Mouse (Mus musculus): Measurements from ENCODE around the gene Guk1.

DNA sequence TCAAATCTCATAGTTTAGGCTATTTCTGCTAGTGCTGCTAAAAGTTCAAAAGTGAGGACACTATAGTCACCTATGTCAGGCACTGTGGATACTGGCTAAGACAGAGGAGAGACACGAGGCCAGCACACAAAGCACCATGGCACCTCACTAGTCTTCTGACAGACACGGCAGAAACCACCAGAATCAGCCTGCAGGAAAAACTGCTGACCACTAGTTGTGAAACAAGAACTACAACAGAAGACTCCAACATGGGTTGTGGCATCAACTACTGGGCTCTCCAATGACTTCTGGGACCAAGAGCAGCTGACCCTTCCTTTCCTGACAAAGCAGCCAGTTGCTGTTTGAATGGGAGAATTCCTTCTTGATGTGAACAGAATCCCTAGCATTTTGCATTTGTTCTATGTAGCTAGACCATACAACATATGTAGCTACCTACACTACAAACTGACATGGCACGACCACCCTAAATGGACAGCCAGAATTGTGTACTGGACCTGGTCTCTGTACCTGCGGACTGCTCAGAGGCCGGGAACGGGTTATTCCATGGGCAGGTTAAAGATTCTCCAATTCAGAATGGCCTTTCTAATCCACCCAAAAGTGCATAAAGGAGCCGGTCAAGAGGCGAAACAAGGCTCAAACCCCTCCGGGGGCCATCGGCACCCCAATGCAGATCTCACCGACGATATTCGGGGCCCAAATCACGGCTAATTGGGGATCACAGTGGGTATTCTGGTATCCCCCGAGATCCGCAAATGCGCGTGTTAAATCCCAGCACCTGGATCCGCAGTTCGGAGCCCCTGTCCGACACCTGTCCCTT is 35.0 kb upstream of the Guk1 start:
- TF ChIP-seq CTCF (conservative IDR thresholded peaks at IDR 0.05; ENCODE audit: insufficient read depth, insufficient read length, low read depth, low read length): no peak
- TF ChIP-seq POLR2A (IDR thresholded peaks at IDR 0.05; ENCODE audit: low read depth, low read length): no peak

All from kidney, adult 2 months (tissue).